Mouse (Mus musculus): ENCODE measurements around the gene Olfr1053. TPM values are rescaled to one million over a fixed set of nuclear protein-coding genes. Genes with fewer than 3 reads are reported as not detected.
"Not testable (repeated sequence)": the region's sequence is repeated elsewhere in the genome, so short reads cannot be mapped to it uniquely, and the experiment has no call there.

Gene Olfr1053
- not detected in 2 replicates for polyA plus RNA-seq (2015; fragmentation: Nextera tagmentation; extraction: Ambion mirVana)

- Histone ChIP-seq H3K9ac (replicated peaks) (no peak within 1 kb of the TSS), H3K36me3 (no peaks in the 10 kb centered on the region), H3K4me1 (replicated peaks) (no peaks in the 10 kb centered on the region), H3K4me2 (replicated peaks) (no peak within 1 kb of the TSS), H3K27me3 (no peaks in the 10 kb centered on the region), H3K9me3 (no peaks in the 10 kb centered on the region), H3K4me3 (replicated peaks) (no peak within 1 kb of the TSS), H3K27ac (no peak within 1 kb of the TSS)
- 65% methylated on average over 3 of the region's 3 CpGs for WGBS
- ATAC-seq: no peak
Observed at GRCm38 (mm10) chr2:86315184-86315583, at the start of gene Olfr1053. Olfr1053 (minus strand) TSS chr2:86315284.

GRCm38 (mm10) chr2:86362369-86362768 lies 47.3 kb upstream of the Olfr1053 start, which contains the start of gene Olfr1056:
Olfr1056 (minus strand) TSS chr2:86362469.
- no peaks in the 10 kb centered on the region for H3K4me1 ChIP-seq (replicated peaks)
- no peak for ATAC-seq
- no peak within 1 kb of the TSS for H3K4me3 ChIP-seq (replicated peaks)
- no peaks in the 10 kb centered on the region for H3K9me3 ChIP-seq
- no peak within 1 kb of the TSS for H3K9ac ChIP-seq (replicated peaks)
- H3K36me3 ChIP-seq: no peaks in the 10 kb centered on the region
- no peak within 1 kb of the TSS for H3K4me2 ChIP-seq (replicated peaks)
- H3K27ac ChIP-seq: no peak within 1 kb of the TSS
- H3K27me3 ChIP-seq: no peaks in the 10 kb centered on the region

DNA sequence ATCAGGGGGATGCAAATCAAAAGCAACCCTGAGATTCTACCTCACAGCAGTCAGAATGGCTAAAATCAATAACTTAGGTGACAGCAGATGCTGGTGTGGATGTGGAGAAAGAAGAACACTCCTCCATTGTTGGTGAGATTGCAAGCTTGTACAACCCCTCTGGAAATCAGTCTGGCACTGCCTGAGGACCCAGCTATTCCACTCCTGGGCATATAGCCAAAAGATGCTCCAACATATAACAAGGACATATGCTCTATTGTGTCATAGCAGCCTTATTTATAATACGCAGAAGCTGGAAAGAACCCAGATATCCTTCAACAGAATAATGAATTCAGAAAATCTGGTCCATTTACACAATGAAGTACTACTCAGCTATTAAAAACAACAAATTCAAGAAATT lies 36.7 kb upstream of the Olfr1053 start:
- not testable (repeated sequence) for H3K36me3 ChIP-seq; H3K4me2 ChIP-seq (replicated peaks); H3K9ac ChIP-seq (replicated peaks); H3K27me3 ChIP-seq; H3K9me3 ChIP-seq; H3K4me3 ChIP-seq (replicated peaks); ATAC-seq; H3K4me1 ChIP-seq (replicated peaks); H3K27ac ChIP-seq
- 90% methylated on average over 1 of the region's 1 CpGs for WGBS

- H3K36me3 ChIP-seq: no peaks in the 10 kb centered on the region
- no peak within 1 kb of the TSS for H3K4me3 ChIP-seq (replicated peaks)
- no peak for ATAC-seq
- H3K9me3 ChIP-seq: 0 out of 2 replicates have a peak, but pooled peaks cover 2% of the 10 kb centered on the region
- no peak within 1 kb of the TSS for H3K9ac ChIP-seq (replicated peaks)
- WGBS: 94% methylated on average over 5 of the region's 5 CpGs
- H3K4me1 ChIP-seq (replicated peaks): no peaks in the 10 kb centered on the region
- H3K27ac ChIP-seq: no peak within 1 kb of the TSS
- no peak within 1 kb of the TSS for H3K4me2 ChIP-seq (replicated peaks)
- no peaks in the 10 kb centered on the region for H3K27me3 ChIP-seq
Observed at GRCm38 (mm10) chr2:86350184-86350583, 35.1 kb upstream of the Olfr1053 start, which contains the start of gene Olfr1055. Olfr1055 (minus strand) TSS chr2:86350284.

- Histone ChIP-seq H3K9ac (replicated peaks) (no peak within 1 kb of the TSS), H3K4me1 (replicated peaks) (no peaks in the 10 kb centered on the region), H3K4me2 (replicated peaks) (no peak within 1 kb of the TSS), H3K9me3 (no peaks in the 10 kb centered on the region), H3K27ac (no peak within 1 kb of the TSS), H3K36me3 (no peaks in the 10 kb centered on the region), H3K4me3 (replicated peaks) (no peak within 1 kb of the TSS), H3K27me3 (no peaks in the 10 kb centered on the region)
- ATAC-seq: no peak
- 86% methylated on average over 3 of the region's 3 CpGs for WGBS
Observed at GRCm38 (mm10) chr2:86335333-86335732, 20.2 kb upstream of the Olfr1053 start, which contains the start of gene Olfr1054. Olfr1054 (minus strand) TSS chr2:86335433.

- Histone ChIP-seq H3K36me3 (no peaks in the 10 kb centered on the region), H3K27ac (no peak within 1 kb of the TSS), H3K4me1 (replicated peaks) (no peaks in the 10 kb centered on the region), H3K4me3 (replicated peaks) (no peak within 1 kb of the TSS), H3K9ac (replicated peaks) (no peak within 1 kb of the TSS), H3K4me2 (replicated peaks) (no peak within 1 kb of the TSS), H3K27me3 (no peaks in the 10 kb centered on the region), H3K9me3 (no peaks in the 10 kb centered on the region)
- ATAC-seq: no peak
Observed at GRCm38 (mm10) chr2:86292155-86292554, 22.9 kb downstream of the Olfr1053 start, which contains the start of gene Olfr1052. Olfr1052 (plus strand) TSS chr2:86292455.

- H3K27ac ChIP-seq; H3K9me3 ChIP-seq; H3K4me2 ChIP-seq (replicated peaks); H3K36me3 ChIP-seq; H3K9ac ChIP-seq (replicated peaks); H3K4me3 ChIP-seq (replicated peaks); H3K4me1 ChIP-seq (replicated peaks); H3K27me3 ChIP-seq; ATAC-seq: not testable (repeated sequence)
Observed at GRCm38 (mm10) chr2:86278988-86279387, 36.1 kb downstream of the Olfr1053 start, which contains the start of gene Olfr1051. Olfr1051 (minus strand) TSS chr2:86279088.

Other genes with a start within 250 kb of the Olfr1053 start
- not detected in 2 replicates for gene Olfr1036, start 241.3 kb downstream of the Olfr1053 start, polyA plus RNA-seq (2015; fragmentation: Nextera tagmentation; extraction: Ambion mirVana)
- gene Olfr1037, start 227.9 kb downstream of the Olfr1053 start, polyA plus RNA-seq (2015; fragmentation: Nextera tagmentation; extraction: Ambion mirVana): not detected in 2 replicates
- not detected in 2 replicates for gene Olfr1039, start 179.4 kb downstream of the Olfr1053 start, polyA plus RNA-seq (2015; fragmentation: Nextera tagmentation; extraction: Ambion mirVana)
- gene Olfr1040, start 168.6 kb downstream of the Olfr1053 start, polyA plus RNA-seq (2015; fragmentation: Nextera tagmentation; extraction: Ambion mirVana): not detected in 2 replicates
- gene Olfr1042, start 153.4 kb downstream of the Olfr1053 start, polyA plus RNA-seq (2015; fragmentation: Nextera tagmentation; extraction: Ambion mirVana): not detected in 2 replicates
- gene Olfr1043, start 147.8 kb downstream of the Olfr1053 start, polyA plus RNA-seq (2015; fragmentation: Nextera tagmentation; extraction: Ambion mirVana): not detected in 2 replicates
- gene Olfr1044, start 137.5 kb downstream of the Olfr1053 start, polyA plus RNA-seq (2015; fragmentation: Nextera tagmentation; extraction: Ambion mirVana): not detected in 2 replicates
- not detected in 2 replicates for gene Olfr52, start 129.6 kb downstream of the Olfr1053 start, polyA plus RNA-seq (2015; fragmentation: Nextera tagmentation; extraction: Ambion mirVana)
- gene Olfr1045, start 112.3 kb downstream of the Olfr1053 start, polyA plus RNA-seq (2015; fragmentation: Nextera tagmentation; extraction: Ambion mirVana): not detected in 2 replicates
- gene Olfr1046, start 96.0 kb downstream of the Olfr1053 start, polyA plus RNA-seq (2015; fragmentation: Nextera tagmentation; extraction: Ambion mirVana): not detected in 2 replicates
- gene Olfr1047, start 83.9 kb downstream of the Olfr1053 start, polyA plus RNA-seq (2015; fragmentation: Nextera tagmentation; extraction: Ambion mirVana): not detected in 2 replicates
- gene Olfr1048, start 75.0 kb downstream of the Olfr1053 start, polyA plus RNA-seq (2015; fragmentation: Nextera tagmentation; extraction: Ambion mirVana): not detected in 2 replicates
- gene Olfr1049, start 57.0 kb downstream of the Olfr1053 start, polyA plus RNA-seq (2015; fragmentation: Nextera tagmentation; extraction: Ambion mirVana): not detected in 2 replicates
- not detected in 2 replicates for gene Olfr1051, start 36.2 kb downstream of the Olfr1053 start, polyA plus RNA-seq (2015; fragmentation: Nextera tagmentation; extraction: Ambion mirVana)
- not detected in 2 replicates for gene Olfr1052, start 22.8 kb downstream of the Olfr1053 start, polyA plus RNA-seq (2015; fragmentation: Nextera tagmentation; extraction: Ambion mirVana)
- gene Olfr1054, start 20.1 kb upstream of the Olfr1053 start, polyA plus RNA-seq (2015; fragmentation: Nextera tagmentation; extraction: Ambion mirVana): not detected in 2 replicates
- gene Olfr1055, start 35.0 kb upstream of the Olfr1053 start, polyA plus RNA-seq (2015; fragmentation: Nextera tagmentation; extraction: Ambion mirVana): not detected in 2 replicates
- gene Olfr1056, start 47.2 kb upstream of the Olfr1053 start, polyA plus RNA-seq (2015; fragmentation: Nextera tagmentation; extraction: Ambion mirVana): not detected in 2 replicates
- gene Olfr1057, start 63.1 kb upstream of the Olfr1053 start, polyA plus RNA-seq (2015; fragmentation: Nextera tagmentation; extraction: Ambion mirVana): not detected in 2 replicates
- gene Olfr1058, start 73.3 kb upstream of the Olfr1053 start, polyA plus RNA-seq (2015; fragmentation: Nextera tagmentation; extraction: Ambion mirVana): not detected in 2 replicates
- gene Olfr1061, start 98.8 kb upstream of the Olfr1053 start, polyA plus RNA-seq (2015; fragmentation: Nextera tagmentation; extraction: Ambion mirVana): not detected in 2 replicates
- not detected in 2 replicates for gene Olfr1062, start 111.5 kb upstream of the Olfr1053 start, polyA plus RNA-seq (2015; fragmentation: Nextera tagmentation; extraction: Ambion mirVana)
- gene Olfr1065, start 135.3 kb upstream of the Olfr1053 start, polyA plus RNA-seq (2015; fragmentation: Nextera tagmentation; extraction: Ambion mirVana): not detected in 2 replicates
- gene Olfr1066, start 141.0 kb upstream of the Olfr1053 start, polyA plus RNA-seq (2015; fragmentation: Nextera tagmentation; extraction: Ambion mirVana): not detected in 2 replicates
- not detected in 2 replicates for gene Olfr228, start 172.1 kb upstream of the Olfr1053 start, polyA plus RNA-seq (2015; fragmentation: Nextera tagmentation; extraction: Ambion mirVana)
- not detected in 2 replicates for gene Olfr1076, start 193.2 kb upstream of the Olfr1053 start, polyA plus RNA-seq (2015; fragmentation: Nextera tagmentation; extraction: Ambion mirVana)
- gene Olfr1079, start 227.2 kb upstream of the Olfr1053 start, polyA plus RNA-seq (2015; fragmentation: Nextera tagmentation; extraction: Ambion mirVana): not detected in 2 replicates
- gene Olfr1080, start 243.0 kb upstream of the Olfr1053 start, polyA plus RNA-seq (2015; fragmentation: Nextera tagmentation; extraction: Ambion mirVana): not detected in 2 replicates

All from midbrain, embryonic 13.5 days (tissue).